Mouse (Mus musculus) myocyte (in vitro differentiated cells): ENCODE results near the gene Ppp1r13l.

Experiments
- E2F4 ChIP-seq: IDR thresholded peaks from one replicate; pipeline ENCODE4 v1.6.1; 2011; ENCODE audit warnings: mild to moderate bottlenecking, control low read depth, moderate library complexity; ENCODE audit not compliant: insufficient read depth
- MAX ChIP-seq: IDR thresholded peaks from one replicate; pipeline ENCODE4 v1.6.1; 2011; ENCODE audit warnings: low read depth, mild to moderate bottlenecking, control low read depth
- POLR2A ChIP-seq: IDR thresholded peaks from one replicate; pipeline ENCODE4 v1.6.1; 2011; ENCODE audit warnings: low read depth, mild to moderate bottlenecking, control low read depth, moderate library complexity; ENCODE audit not compliant: insufficient read length
- TCF12 ChIP-seq: IDR thresholded peaks from one replicate; pipeline ENCODE4 v1.6.1; 2011; ENCODE audit warnings: mild to moderate bottlenecking, control low read depth; ENCODE audit not compliant: poor library complexity, insufficient read depth, severe bottlenecking
- USF1 ChIP-seq: IDR thresholded peaks from one replicate; pipeline ENCODE4 v1.6.1; 2011; ENCODE audit warnings: low read depth, mild to moderate bottlenecking, control low read depth, moderate library complexity

GRCm38 (mm10) chr7:19373367-19373766 lies 13.8 kb downstream of the Ppp1r13l start:
- TF ChIP-seq MAX (no peak), POLR2A (no peak), TCF12 (no peak), E2F4 (no peak), USF1 (no peak)
